Mouse (Mus musculus): ENCODE measurements around the gene Cnksr1. TPM values are rescaled to one million over a fixed set of nuclear protein-coding genes. Genes with fewer than 3 reads are reported as not detected.

Cnksr1 gene
- total RNA-seq, 2 experiments from 2014 or later = 0.66 to 0.99 TPM

DNA sequence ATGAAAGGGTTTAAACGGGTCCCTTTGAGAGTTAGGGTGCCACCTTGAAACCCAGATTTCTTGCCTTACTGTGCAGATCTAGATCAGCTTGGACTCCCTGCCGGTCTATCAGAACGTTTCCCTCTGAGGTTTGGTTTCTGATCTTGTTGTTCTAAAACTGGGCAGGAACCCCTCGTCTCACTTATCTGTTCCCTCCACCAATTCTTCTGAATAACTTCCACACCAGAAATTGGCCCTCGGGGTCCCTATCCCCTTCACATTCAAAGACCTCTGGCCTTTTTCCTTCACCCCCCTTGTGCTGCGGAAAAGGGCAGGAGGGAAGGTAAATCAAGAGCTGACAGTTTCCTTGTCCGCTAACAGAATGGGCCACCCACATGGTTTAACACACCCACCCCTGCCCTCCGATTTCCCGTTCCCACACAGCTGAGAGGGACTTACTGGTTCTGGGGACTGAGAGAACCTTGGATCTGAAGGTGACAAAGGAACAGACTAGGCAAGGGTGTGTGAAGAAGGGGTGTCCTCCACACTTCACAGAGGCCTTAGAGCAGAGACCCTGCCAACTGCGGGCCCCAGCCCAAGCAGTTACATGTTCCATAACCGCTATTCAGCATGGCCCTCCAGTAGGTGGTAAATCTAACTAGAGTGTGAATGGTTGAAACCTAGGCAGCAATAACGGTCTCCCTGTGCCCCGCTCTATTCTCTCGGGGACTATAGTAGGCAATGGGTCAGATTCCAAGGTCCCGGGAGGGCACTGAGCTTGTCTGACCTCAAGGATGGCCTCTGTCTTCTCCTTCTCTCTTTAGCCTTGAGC, 14.9 kb upstream of the Cnksr1 start:
- DNase-seq (ENCODE audit: low spot score in 2 of 2) = no peak

DNA sequence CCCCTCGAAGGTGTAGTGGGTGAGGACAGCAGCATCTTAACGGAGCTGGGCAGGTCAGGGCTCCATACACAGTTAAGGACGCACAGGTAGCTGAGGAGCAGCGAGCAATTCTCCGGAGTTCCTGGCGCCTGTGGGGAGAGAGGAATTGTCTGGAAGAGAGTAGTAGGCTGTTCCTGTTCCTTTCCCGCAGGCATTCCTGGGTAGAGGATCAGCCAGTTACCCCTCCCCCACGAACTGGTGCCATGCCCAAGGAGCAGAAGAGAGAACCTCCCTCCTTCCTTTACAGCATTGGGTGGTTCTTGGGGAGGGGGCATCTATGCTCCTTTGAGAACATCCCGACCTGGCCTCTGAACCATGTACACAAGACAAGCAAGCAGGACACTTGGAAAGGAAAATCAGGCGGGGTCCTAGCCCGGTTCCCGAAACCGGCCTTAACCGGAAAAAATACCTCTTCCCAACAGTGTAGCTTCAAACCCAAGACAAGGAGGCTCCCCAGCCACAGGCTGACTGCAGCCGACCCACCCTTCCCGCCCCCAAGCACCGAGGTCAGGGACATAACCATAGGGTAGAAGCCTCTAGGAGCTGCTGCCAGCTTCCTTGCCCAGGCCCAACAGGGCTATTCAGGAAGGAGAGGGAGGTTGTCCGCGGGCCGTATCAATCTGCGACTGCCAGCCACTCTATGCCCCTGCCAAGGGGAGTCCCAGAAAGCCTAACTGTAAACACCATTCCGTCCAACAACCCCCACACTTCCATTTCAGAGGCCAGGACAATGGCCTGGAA, 14.1 kb upstream of the Cnksr1 start:
- DNase-seq (ENCODE audit: low spot score in 2 of 2) = no peak

- DNase-seq (ENCODE audit: low spot score in 2 of 2) = no peak
These were observed 13.3 kb upstream of the Cnksr1 start for GRCm38 (mm10) chr4:134251241-134252130.

GRCm38 (mm10) chr4:134250930-134251240, 12.7 kb upstream of the Cnksr1 start:
- no peak for DNase-seq (ENCODE audit: low spot score in 2 of 2)

GRCm38 (mm10) chr4:134250116-134250929, 12.1 kb upstream of the Cnksr1 start:
- no peak for DNase-seq (ENCODE audit: low spot score in 2 of 2)

DNA sequence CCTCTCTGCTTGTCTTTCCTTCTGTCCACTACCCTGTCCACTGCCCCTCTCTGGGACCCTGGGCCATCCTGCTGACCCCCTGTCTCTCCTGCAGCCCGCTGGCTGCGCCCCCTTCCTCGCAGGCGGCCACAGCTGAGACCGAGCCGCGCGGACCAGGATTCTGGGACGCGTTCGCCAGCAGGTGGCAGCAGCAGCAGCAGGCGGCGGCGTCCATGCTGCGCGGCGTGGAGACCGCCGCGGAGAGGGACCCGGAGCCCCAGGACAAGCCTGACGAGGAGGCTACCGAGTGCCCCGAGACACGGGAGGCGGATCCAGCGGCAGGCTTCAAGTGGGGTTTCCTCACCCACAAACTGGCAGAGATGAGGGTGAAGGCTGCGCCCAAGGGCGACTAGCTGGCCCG, 11.5 kb upstream of the Cnksr1 start:
- peak; percentile 75 to 81 for DNase-seq (ENCODE audit: low spot score in 2 of 2)

DNA sequence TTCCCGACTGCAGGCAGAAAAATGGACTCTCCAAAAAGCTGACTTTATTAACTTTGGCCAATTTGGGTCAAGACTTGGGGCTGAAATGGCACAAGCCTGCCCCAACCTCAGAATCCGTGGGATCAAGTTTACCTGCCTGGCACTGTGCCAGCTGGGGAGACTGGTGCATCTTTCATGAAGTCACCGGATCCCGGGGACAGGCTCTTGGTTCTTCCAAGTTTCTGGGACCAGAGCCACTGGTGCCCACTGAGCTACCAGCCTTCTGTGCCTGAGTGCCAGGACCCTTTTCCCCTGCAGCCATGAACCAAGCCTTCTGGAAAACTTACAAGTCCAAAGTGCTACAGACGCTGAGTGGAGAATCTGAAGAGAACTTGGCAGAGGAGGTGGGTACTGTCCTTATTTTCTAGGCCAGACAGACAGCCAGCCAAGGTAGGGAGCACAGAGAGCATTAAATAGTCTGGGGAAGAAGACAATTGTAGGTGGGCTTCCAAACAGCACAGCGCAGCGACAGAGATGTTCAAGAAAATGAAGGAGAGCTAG, 8.6 kb upstream of the Cnksr1 start, which contains the start of gene Gm30191:
Gm30191 (plus strand) TSS at position 217 of the 540 bp plus-strand sequence.
- DNase-seq (ENCODE audit: low spot score in 2 of 2) = no peak

- no peak for DNase-seq (ENCODE audit: low spot score in 2 of 2)
These were observed 8.1 kb upstream of the Cnksr1 start for GRCm38 (mm10) chr4:134246256-134246655.

GRCm38 (mm10) chr4:134245148-134245843, 7.1 kb upstream of the Cnksr1 start, which contains the start of gene Zfp593:
Gene Zfp593, minus strand, starts transcription at chr4:134245592.
- peak; percentile 97 to 98 for DNase-seq (ENCODE audit: low spot score in 2 of 2)

- no peak for DNase-seq (ENCODE audit: low spot score in 2 of 2)
These were observed 5.5 kb upstream of the Cnksr1 start, which contains the start of gene E130218I03Rik for GRCm38 (mm10) chr4:134243516-134244250. Gene E130218I03Rik, plus strand, starts transcription at chr4:134243662.

DNA sequence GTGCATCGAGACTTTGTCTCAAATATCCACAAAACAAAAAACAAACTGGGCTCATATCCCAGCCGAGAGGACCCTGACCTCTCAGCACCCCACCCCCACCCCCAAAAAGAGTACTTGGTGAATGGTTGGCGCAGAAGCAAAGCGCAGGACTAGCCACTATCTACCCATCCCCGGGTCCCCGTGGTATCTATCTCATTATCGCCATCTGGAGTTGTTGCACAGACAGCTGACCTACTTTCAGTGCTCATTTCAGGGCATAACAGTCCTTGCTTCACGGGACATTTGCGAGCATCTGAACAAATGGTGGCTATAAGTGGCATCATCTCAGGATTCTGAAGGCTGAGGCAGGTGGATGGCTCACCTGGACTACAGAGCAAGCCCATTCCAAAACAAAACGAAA, 487 bp upstream of the Cnksr1 start:
- DNase-seq (ENCODE audit: low spot score in 2 of 2) = no peak

GRCm38 (mm10) chr4:134237582-134238278, 469 bp downstream of the Cnksr1 start:
- no peak for DNase-seq (ENCODE audit: low spot score in 2 of 2)

GRCm38 (mm10) chr4:134234876-134235275, 3.3 kb downstream of the Cnksr1 start:
- DNase-seq (ENCODE audit: low spot score in 2 of 2) = no peak

DNA sequence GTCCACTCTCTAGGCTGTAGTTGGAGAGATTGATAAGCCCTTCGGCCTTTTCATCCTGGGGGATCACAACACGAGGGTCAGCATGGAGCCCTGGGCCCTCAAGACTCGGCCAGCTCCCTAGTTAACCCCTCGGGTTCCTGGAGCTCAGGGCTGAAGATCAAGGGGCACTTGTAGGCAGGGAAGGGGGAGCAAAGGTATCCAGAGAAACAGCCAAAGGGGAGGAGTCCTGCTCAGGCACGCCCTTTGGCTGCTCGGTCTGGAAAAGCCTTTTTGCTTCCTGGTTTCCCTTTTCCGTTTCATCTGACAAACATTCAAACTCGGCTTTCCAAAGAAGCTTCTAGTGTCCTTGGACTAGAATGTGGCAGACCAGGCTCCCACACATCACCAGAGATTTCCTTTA, 7.8 kb downstream of the Cnksr1 start:
- no peak for DNase-seq (ENCODE audit: low spot score in 2 of 2)

DNA sequence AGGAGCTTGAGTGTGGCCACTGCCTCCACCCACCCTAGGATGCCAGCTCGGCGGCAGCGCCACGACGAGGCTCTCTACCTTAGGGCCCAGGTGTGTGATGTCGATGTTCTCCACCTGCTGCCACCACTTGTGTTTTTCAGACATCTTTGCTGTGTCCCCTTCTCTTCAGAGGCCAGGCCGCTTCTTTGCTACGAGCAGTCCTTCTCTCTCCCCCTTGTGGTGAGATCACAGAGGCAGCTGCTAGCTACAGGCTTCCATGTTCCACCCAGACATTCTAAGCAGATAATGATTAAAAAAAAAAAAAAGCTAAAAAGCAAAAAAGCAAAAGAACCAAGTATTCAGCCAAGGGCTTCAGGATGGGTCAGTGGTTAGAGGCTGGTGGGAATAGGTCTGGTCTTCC, 11.0 kb downstream of the Cnksr1 start, which contains the start of gene Catsper4:
Catsper4 (minus strand) TSS at position 190 of the 400 bp plus-strand sequence.
- no peak for DNase-seq (ENCODE audit: low spot score in 2 of 2)

DNA sequence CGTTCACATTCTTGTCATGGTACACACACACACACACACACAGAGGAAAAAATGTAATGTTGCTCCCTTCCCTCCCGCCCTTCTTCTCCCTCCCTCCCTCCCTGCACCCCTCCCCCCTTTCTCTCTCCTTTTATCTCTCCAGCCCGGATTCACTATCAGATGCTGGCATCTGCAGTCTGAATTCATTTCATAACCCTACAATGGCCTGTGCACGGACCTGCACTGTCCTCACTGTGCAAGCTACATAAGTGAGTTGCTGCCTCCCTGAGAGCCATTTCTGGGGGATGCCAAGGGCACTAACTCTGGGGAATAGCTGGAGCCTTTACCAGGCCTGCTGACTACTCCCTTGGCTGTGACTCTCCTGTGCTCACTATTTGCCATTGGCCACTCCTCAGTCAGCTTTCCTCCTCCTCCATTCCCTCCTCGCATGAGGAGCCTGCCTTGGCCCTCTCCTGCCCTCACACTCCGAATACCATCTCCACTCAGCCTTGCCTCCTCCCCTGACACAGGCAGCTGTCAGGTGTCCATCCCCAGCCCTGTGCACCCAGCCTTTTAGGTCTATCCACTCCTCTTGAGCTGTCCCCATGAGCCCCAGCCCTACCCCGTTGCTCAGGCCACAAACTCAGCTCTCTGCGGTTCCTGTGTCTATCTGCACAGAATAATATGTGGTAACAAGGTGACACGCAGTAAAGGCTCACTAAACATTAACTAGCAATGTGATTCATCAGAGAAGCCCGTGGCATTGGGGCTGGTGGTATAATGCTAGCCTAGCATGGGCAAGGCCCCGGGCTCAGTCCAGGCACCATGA, 15.2 kb downstream of the Cnksr1 start:
- no peak for DNase-seq (ENCODE audit: low spot score in 2 of 2)

GRCm38 (mm10) chr4:134206488-134207053, 31.6 kb downstream of the Cnksr1 start:
- no peak for DNase-seq (ENCODE audit: low spot score in 2 of 2)

Measured in adrenal gland, adult 18-20 months (tissue).